Mouse (Mus musculus) thymus, postnatal 25 days (tissue): ENCODE results near the gene Dido1.
A peak's percentile ranks its signal among the peaks of the same experiment; 100 is the strongest.
"Not testable (repeated sequence)": the region's sequence is repeated elsewhere in the genome, so short reads cannot be mapped to it uniquely, and the experiment has no call there.

Source experiments
- DNase-seq: peaks from one replicate; pipeline ENCODE4 v3.0.0; 2022

Dido1 gene

GRCm38 (mm10) chr2:180723865-180724264 lies 14.1 kb upstream of the Dido1 start:
- no peak for DNase-seq

GRCm38 (mm10) chr2:180722748-180723147 lies 12.9 kb upstream of the Dido1 start:
- DNase-seq, result not testable (repeated sequence)

- no peak for DNase-seq
Observed at GRCm38 (mm10) chr2:180712037-180712689, 2.4 kb upstream of the Dido1 start.

- DNase-seq, result no peak
Observed at GRCm38 (mm10) chr2:180711527-180711926, 1.7 kb upstream of the Dido1 start.

- DNase-seq, result no peak
Observed at GRCm38 (mm10) chr2:180710276-180711155, 717 bp upstream of the Dido1 start.

GRCm38 (mm10) chr2:180709023-180709922 lies 526 bp downstream of the Dido1 start:
- no peak for DNase-seq

- no peak for DNase-seq
Observed at GRCm38 (mm10) chr2:180705975-180706374, 3.8 kb downstream of the Dido1 start.

GRCm38 (mm10) chr2:180705066-180705465 lies 4.7 kb downstream of the Dido1 start:
- DNase-seq, result no peak

- no peak for DNase-seq
Observed at GRCm38 (mm10) chr2:180704591-180704990, 5.2 kb downstream of the Dido1 start.

GRCm38 (mm10) chr2:180703645-180704359 lies 6.0 kb downstream of the Dido1 start:
- DNase-seq, result no peak

- DNase-seq, result no peak
Observed at GRCm38 (mm10) chr2:180703175-180703574, 6.6 kb downstream of the Dido1 start.

- DNase-seq, result no peak
Observed at GRCm38 (mm10) chr2:180702701-180703149, 7.1 kb downstream of the Dido1 start.

- DNase-seq, result peak; percentile 90
Observed at GRCm38 (mm10) chr2:180701767-180702621, 7.8 kb downstream of the Dido1 start.

- no peak for DNase-seq
Observed at GRCm38 (mm10) chr2:180701053-180701766, 8.6 kb downstream of the Dido1 start.

- DNase-seq, result no peak
Observed at GRCm38 (mm10) chr2:180700457-180700856, 9.3 kb downstream of the Dido1 start.

- DNase-seq, result no peak
Observed at GRCm38 (mm10) chr2:180695176-180695575, 14.6 kb downstream of the Dido1 start.

GRCm38 (mm10) chr2:180692630-180693029 lies 17.2 kb downstream of the Dido1 start:
- DNase-seq, result no peak

GRCm38 (mm10) chr2:180689841-180690240 lies 20.0 kb downstream of the Dido1 start:
- DNase-seq, result no peak

GRCm38 (mm10) chr2:180684031-180684430 lies 25.8 kb downstream of the Dido1 start:
- DNase-seq, result no peak

- no peak for DNase-seq
Observed at GRCm38 (mm10) chr2:180683524-180683923, 26.3 kb downstream of the Dido1 start.

GRCm38 (mm10) chr2:180681225-180681624 lies 28.6 kb downstream of the Dido1 start:
- DNase-seq, result no peak
